Mouse (Mus musculus): ENCODE results near the gene Mapt. TPM values are rescaled to one million over a fixed set of nuclear protein-coding genes. Genes with fewer than 3 reads are reported as not detected.

Mapt gene
- polyA plus RNA-seq, 1 experiment = 1.0 TPM

GRCm38 (mm10) chr11:104220291-104220690 is 10.9 kb upstream of the Mapt start:
- Histone ChIP-seq H3K27me3 (ENCODE audit: control insufficient read depth, insufficient read depth, low read length) (no peaks in the 10 kb centered on the region), H3K4me3 (ENCODE audit: low read depth, low read length) (no peak overlapping the region), H3K36me3 (ENCODE audit: control insufficient read depth, insufficient read depth, low read length) (no peaks in the 10 kb centered on the region), H3K4me1 (ENCODE audit: control insufficient read depth, insufficient read depth, insufficient read length, low read length) (no peaks in the 10 kb centered on the region), H3K27ac (ENCODE audit: insufficient read depth, low read depth, low read length) (no peak overlapping the region)
- 84% methylated on average over 4 of the region's 4 CpGs for WGBS
- TF ChIP-seq CTCF (IDR thresholded peaks at IDR 0.05; ENCODE audit: extremely low read depth, insufficient read length, insufficient replicate concordance, low read depth, low read length) = no peak
- TF ChIP-seq POLR2A (IDR thresholded peaks at IDR 0.05; ENCODE audit: low read depth, low read length) = no peak

GRCm38 (mm10) chr11:104221751-104222150 is 9.4 kb upstream of the Mapt start:
- H3K27me3 ChIP-seq (ENCODE audit: control insufficient read depth, insufficient read depth, low read length) = no peaks in the 10 kb centered on the region
- WGBS = 68% methylated on average over 5 of the region's 5 CpGs
- no peak for TF ChIP-seq CTCF (IDR thresholded peaks at IDR 0.05; ENCODE audit: extremely low read depth, insufficient read length, insufficient replicate concordance, low read depth, low read length)
- no peak for TF ChIP-seq POLR2A (IDR thresholded peaks at IDR 0.05; ENCODE audit: low read depth, low read length)
- H3K4me3 ChIP-seq (ENCODE audit: low read depth, low read length) = no peak overlapping the region
- H3K27ac ChIP-seq (ENCODE audit: insufficient read depth, low read depth, low read length) = no peak overlapping the region
- H3K4me1 ChIP-seq (ENCODE audit: control insufficient read depth, insufficient read depth, insufficient read length, low read length) = no peaks in the 10 kb centered on the region
- H3K36me3 ChIP-seq (ENCODE audit: control insufficient read depth, insufficient read depth, low read length) = no peaks in the 10 kb centered on the region

GRCm38 (mm10) chr11:104223301-104223700 is 7.9 kb upstream of the Mapt start:
- H3K36me3 ChIP-seq (ENCODE audit: control insufficient read depth, insufficient read depth, low read length) = no peaks in the 10 kb centered on the region
- no peaks in the 10 kb centered on the region for H3K4me1 ChIP-seq (ENCODE audit: control insufficient read depth, insufficient read depth, insufficient read length, low read length)
- whole genome bisulfite sequencing = 73% methylated on average over 9 of the region's 9 CpGs
- H3K27me3 ChIP-seq (ENCODE audit: control insufficient read depth, insufficient read depth, low read length) = no peaks in the 10 kb centered on the region
- H3K27ac ChIP-seq (ENCODE audit: insufficient read depth, low read depth, low read length) = no peak overlapping the region
- no peak for TF ChIP-seq POLR2A (IDR thresholded peaks at IDR 0.05; ENCODE audit: low read depth, low read length)
- no peak for TF ChIP-seq CTCF (IDR thresholded peaks at IDR 0.05; ENCODE audit: extremely low read depth, insufficient read length, insufficient replicate concordance, low read depth, low read length)
- H3K4me3 ChIP-seq (ENCODE audit: low read depth, low read length) = no peak overlapping the region

GRCm38 (mm10) chr11:104229391-104229790 is 1.8 kb upstream of the Mapt start:
- Histone ChIP-seq H3K36me3 (ENCODE audit: control insufficient read depth, insufficient read depth, low read length) (no peaks in the 10 kb centered on the region), H3K4me1 (ENCODE audit: control insufficient read depth, insufficient read depth, insufficient read length, low read length) (peaks cover 9% of the 10 kb centered on the region), H3K4me3 (ENCODE audit: low read depth, low read length) (no peak overlapping the region), H3K27me3 (ENCODE audit: control insufficient read depth, insufficient read depth, low read length) (peaks cover 27% of the 10 kb centered on the region), H3K27ac (ENCODE audit: insufficient read depth, low read depth, low read length) (no peak overlapping the region)
- WGBS = 79% methylated on average over 4 of the region's 4 CpGs
- TF ChIP-seq POLR2A (IDR thresholded peaks at IDR 0.05; ENCODE audit: low read depth, low read length) (no peak), CTCF (IDR thresholded peaks at IDR 0.05; ENCODE audit: extremely low read depth, insufficient read length, insufficient replicate concordance, low read depth, low read length) (no peak)

- TF ChIP-seq POLR2A (IDR thresholded peaks at IDR 0.05; ENCODE audit: low read depth, low read length) (no peak), CTCF (IDR thresholded peaks at IDR 0.05; ENCODE audit: extremely low read depth, insufficient read length, insufficient replicate concordance, low read depth, low read length) (no peak)
- Histone ChIP-seq H3K4me3 (ENCODE audit: low read depth, low read length) (no peak overlapping the region), H3K4me1 (ENCODE audit: control insufficient read depth, insufficient read depth, insufficient read length, low read length) (peaks cover 9% of the 10 kb centered on the region), H3K27ac (ENCODE audit: insufficient read depth, low read depth, low read length) (no peak overlapping the region), H3K27me3 (ENCODE audit: control insufficient read depth, insufficient read depth, low read length) (peaks cover 35% of the 10 kb centered on the region), H3K36me3 (ENCODE audit: control insufficient read depth, insufficient read depth, low read length) (no peaks in the 10 kb centered on the region)
- WGBS = 9% methylated on average over 9 of the region's 9 CpGs
Observed at GRCm38 (mm10) chr11:104230066-104230778, 968 bp upstream of the Mapt start.

- H3K4me1 ChIP-seq (ENCODE audit: control insufficient read depth, insufficient read depth, insufficient read length, low read length) = peaks cover 9% of the 10 kb centered on the region
- peaks cover 40% of the 10 kb centered on the region for H3K27me3 ChIP-seq (ENCODE audit: control insufficient read depth, insufficient read depth, low read length)
- 2% methylated on average over 72 of the region's 72 CpGs for WGBS
- no peak overlapping the region for H3K27ac ChIP-seq (ENCODE audit: insufficient read depth, low read depth, low read length)
- H3K36me3 ChIP-seq (ENCODE audit: control insufficient read depth, insufficient read depth, low read length) = no peaks in the 10 kb centered on the region
- H3K4me3 ChIP-seq (ENCODE audit: low read depth, low read length) = peak overlapping the region; percentile 71
- TF ChIP-seq POLR2A (IDR thresholded peaks at IDR 0.05; ENCODE audit: low read depth, low read length) = no peak
- TF ChIP-seq CTCF (IDR thresholded peaks at IDR 0.05; ENCODE audit: extremely low read depth, insufficient read length, insufficient replicate concordance, low read depth, low read length) = no peak
Observed at GRCm38 (mm10) chr11:104232141-104233061, 1.2 kb downstream of the Mapt start.

- no peak overlapping the region for H3K4me3 ChIP-seq (ENCODE audit: low read depth, low read length)
- H3K27ac ChIP-seq (ENCODE audit: insufficient read depth, low read depth, low read length) = no peak overlapping the region
- 3% methylated on average over 10 of the region's 10 CpGs for WGBS
- TF ChIP-seq CTCF (IDR thresholded peaks at IDR 0.05; ENCODE audit: extremely low read depth, insufficient read length, insufficient replicate concordance, low read depth, low read length) = no peak
- no peak for TF ChIP-seq POLR2A (IDR thresholded peaks at IDR 0.05; ENCODE audit: low read depth, low read length)
- no peaks in the 10 kb centered on the region for H3K36me3 ChIP-seq (ENCODE audit: control insufficient read depth, insufficient read depth, low read length)
- peaks cover 40% of the 10 kb centered on the region for H3K27me3 ChIP-seq (ENCODE audit: control insufficient read depth, insufficient read depth, low read length)
- H3K4me1 ChIP-seq (ENCODE audit: control insufficient read depth, insufficient read depth, insufficient read length, low read length) = peaks cover 9% of the 10 kb centered on the region
Observed at GRCm38 (mm10) chr11:104233101-104233500, 1.9 kb downstream of the Mapt start.
